Comparison of ENCODE assay signal across 8 mouse cellular contexts in the genomic region with DNA sequence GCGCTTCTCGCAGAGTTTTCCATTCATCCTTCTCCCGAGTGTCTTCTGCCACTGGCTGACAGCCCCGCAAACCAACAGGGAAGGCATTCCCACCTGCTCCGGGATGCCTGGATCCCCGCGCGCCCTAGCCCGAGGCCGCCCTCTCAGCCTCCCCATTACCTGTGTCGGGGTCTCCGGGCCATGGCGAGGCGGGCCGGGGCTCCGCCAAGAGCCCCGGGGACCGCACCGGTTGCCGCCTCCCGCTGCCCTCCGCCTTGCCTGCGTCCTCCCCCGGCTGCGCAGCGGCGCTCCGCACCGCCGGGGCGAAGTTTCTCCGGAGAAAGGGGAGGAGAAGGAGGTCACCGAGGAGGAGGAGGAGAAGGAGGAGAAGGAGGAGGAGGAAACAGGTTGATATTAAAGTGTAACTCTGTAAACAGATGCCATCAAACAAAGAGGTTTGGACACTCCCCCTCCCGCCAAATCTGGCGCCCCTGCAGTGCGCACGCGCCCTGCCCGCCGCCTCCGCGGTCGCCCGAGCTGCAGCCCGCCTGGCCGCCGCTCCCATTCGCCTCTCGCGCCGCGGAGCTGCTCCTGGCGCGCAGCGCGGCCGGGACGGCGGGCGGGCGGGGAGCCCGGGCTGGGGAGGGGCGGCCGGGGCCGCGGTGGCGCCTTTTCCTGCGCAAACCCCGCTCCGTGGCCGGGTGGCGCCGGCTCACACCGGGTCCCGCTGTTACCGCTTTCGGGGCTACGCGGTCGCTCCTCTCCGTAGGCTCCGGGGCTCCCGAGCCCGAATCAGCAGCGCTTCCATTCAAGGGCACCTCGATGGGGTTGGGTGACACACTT. TPM values are rescaled to one million over a fixed set of nuclear protein-coding genes. Genes with fewer than 3 reads are reported as not detected.
A peak's percentile ranks its signal among the peaks of the same experiment; 100 is the strongest.
DNase-seq lines count a peak whose midpoint lies in the region; ATAC-seq and TF ChIP-seq lines count a peak whose summit lies in the region.

A gene (minus strand): TSS at position 448 of the 822 bp plus-strand sequence.

- H3K4me2 ChIP-seq in embryonic facial prominence, embryonic 14.5 days (ENCODE audit: low read depth, low read length): peak within 1 kb of the TSS; percentile 97

- H3K4me3 ChIP-seq in ES-Bruce4 (ENCODE audit: low read depth, low read length): peak within 1 kb of the TSS; percentile 66
- H3K4me3 ChIP-seq in embryonic facial prominence, embryonic 14.5 days (ENCODE audit: low read depth, low read length): peak within 1 kb of the TSS; percentile 73

- H3K27me3 ChIP-seq in ES-Bruce4 (ENCODE audit: control insufficient read depth, insufficient read depth, low read length, poor library complexity, severe bottlenecking): no peaks in the 10 kb centered on the region
- H3K27me3 ChIP-seq in embryonic facial prominence, embryonic 14.5 days (replicated peaks; ENCODE audit: control insufficient read depth, insufficient read depth, low read length): peaks cover 21% of the 10 kb centered on the region

- WGBS in embryonic facial prominence, embryonic 14.5 days: under 1% methylated on average over 54 of the region's 86 CpGs

- no peaks in the 10 kb centered on the region for H3K4me1 ChIP-seq in ES-Bruce4 (ENCODE audit: control insufficient read depth, insufficient read depth, low read length)
- no peaks in the 10 kb centered on the region for H3K4me1 ChIP-seq in embryonic facial prominence, embryonic 14.5 days (ENCODE audit: control insufficient read depth, insufficient read depth, low read length)

- no peak for TF ChIP-seq POLR2A in ES-Bruce4 (IDR thresholded peaks at IDR 0.05; ENCODE audit: insufficient read depth, low read length)

- peak; percentile 17 to 22 for DNase-seq in adrenal gland, postnatal 4 days (ENCODE audit: low spot score in 2 of 2)
- peak; percentile 85 for DNase-seq in embryonic facial prominence, embryonic 14.5 days (ENCODE audit: low spot score)
- DNase-seq in heart, postnatal 10 days: peak; percentile 56 to 69
- peak; percentile 73 to 84 for DNase-seq in kidney, postnatal 4 days
- peak; percentile 52 for DNase-seq in lung, postnatal 14 days
- DNase-seq in ovary, postnatal 36 days (ENCODE audit: low spot score): peak; percentile 73
- DNase-seq in thymus, postnatal 4 days: peak; percentile 89

- TF ChIP-seq EP300 in ES-Bruce4 (IDR thresholded peaks at IDR 0.05; ENCODE audit: insufficient read depth, low read depth, low read length): no peak

- no peak for TF ChIP-seq CTCF in ES-Bruce4 (IDR thresholded peaks at IDR 0.05; ENCODE audit: low read depth, low read length)

- no peaks in the 10 kb centered on the region for H3K9me3 ChIP-seq in ES-Bruce4 (replicated peaks; ENCODE audit: control insufficient read depth, insufficient read depth, low read length, poor library complexity, severe bottlenecking)
- H3K9me3 ChIP-seq in embryonic facial prominence, embryonic 14.5 days (ENCODE audit: control insufficient read depth, low read length): no peaks in the 10 kb centered on the region

- peak; percentile 86 for ATAC-seq in embryonic facial prominence, embryonic 14.5 days (ENCODE audit: low read depth)

- peak within 1 kb of the TSS; percentile 83 for H3K9ac ChIP-seq in ES-Bruce4 (ENCODE audit: low read depth, poor library complexity, severe bottlenecking)
- H3K9ac ChIP-seq in embryonic facial prominence, embryonic 14.5 days (ENCODE audit: low read depth, low read length): peak within 1 kb of the TSS; percentile 82

- H3K27ac ChIP-seq in ES-Bruce4 (ENCODE audit: insufficient read depth, low read length): no peak within 1 kb of the TSS
- H3K27ac ChIP-seq in embryonic facial prominence, embryonic 14.5 days (replicated peaks; ENCODE audit: low read depth, low read length): 0 out of 2 replicates have a peak within 1 kb of the TSS, but pooled peaks have one; percentile 39

- intact Hi-C loops in heart, postnatal 10 days (cut with DNase I): no loop called here

- no peaks in the 10 kb centered on the region for H3K36me3 ChIP-seq in ES-Bruce4 (ENCODE audit: control insufficient read depth, insufficient read depth, low read length, poor library complexity, severe bottlenecking)
- H3K36me3 ChIP-seq in embryonic facial prominence, embryonic 14.5 days (ENCODE audit: control insufficient read depth, insufficient read depth, low read length): no peaks in the 10 kb centered on the region

RNA-seq across cellular contexts. Expression of the gene that starts here (rescaled TPM):
- polyA plus RNA-seq in ES-Bruce4 (2011; ENCODE audit: insufficient read depth, insufficient read length, low read depth, missing spikeins): 11.3 and 12.7 TPM in 2 replicates
- total RNA-seq in adrenal gland, postnatal 4 days (2021): 1 to 10 TPM; 2.1 to 2.2 TPM
- 5.5 and 7.7 TPM in 2 replicates for polyA plus RNA-seq in embryonic facial prominence, embryonic 14.5 days (2014; fragmentation: Nextera tagmentation; extraction: Ambion mirVana)
- total RNA-seq in heart, postnatal 10 days (2021): 1 to 10 TPM in 1 of 2 experiments, under 1 TPM in 1; 0.50 to 1.2 TPM

Comparison
In these comparisons a context has a peak if more than half of its experiments do, and no peak if none do; other contexts are left out.
1. DNase-seq: peak in every context shown above with its lines; median percentile 89 in thymus, postnatal 4 days; 85 in embryonic facial prominence, embryonic 14.5 days; 78 in kidney, postnatal 4 days; 73 in ovary, postnatal 36 days; 62 in heart, postnatal 10 days; 52 in lung, postnatal 14 days; 20 in adrenal gland, postnatal 4 days.